Mouse (Mus musculus): ENCODE data around the gene Atad5.

Gene Atad5

DNA sequence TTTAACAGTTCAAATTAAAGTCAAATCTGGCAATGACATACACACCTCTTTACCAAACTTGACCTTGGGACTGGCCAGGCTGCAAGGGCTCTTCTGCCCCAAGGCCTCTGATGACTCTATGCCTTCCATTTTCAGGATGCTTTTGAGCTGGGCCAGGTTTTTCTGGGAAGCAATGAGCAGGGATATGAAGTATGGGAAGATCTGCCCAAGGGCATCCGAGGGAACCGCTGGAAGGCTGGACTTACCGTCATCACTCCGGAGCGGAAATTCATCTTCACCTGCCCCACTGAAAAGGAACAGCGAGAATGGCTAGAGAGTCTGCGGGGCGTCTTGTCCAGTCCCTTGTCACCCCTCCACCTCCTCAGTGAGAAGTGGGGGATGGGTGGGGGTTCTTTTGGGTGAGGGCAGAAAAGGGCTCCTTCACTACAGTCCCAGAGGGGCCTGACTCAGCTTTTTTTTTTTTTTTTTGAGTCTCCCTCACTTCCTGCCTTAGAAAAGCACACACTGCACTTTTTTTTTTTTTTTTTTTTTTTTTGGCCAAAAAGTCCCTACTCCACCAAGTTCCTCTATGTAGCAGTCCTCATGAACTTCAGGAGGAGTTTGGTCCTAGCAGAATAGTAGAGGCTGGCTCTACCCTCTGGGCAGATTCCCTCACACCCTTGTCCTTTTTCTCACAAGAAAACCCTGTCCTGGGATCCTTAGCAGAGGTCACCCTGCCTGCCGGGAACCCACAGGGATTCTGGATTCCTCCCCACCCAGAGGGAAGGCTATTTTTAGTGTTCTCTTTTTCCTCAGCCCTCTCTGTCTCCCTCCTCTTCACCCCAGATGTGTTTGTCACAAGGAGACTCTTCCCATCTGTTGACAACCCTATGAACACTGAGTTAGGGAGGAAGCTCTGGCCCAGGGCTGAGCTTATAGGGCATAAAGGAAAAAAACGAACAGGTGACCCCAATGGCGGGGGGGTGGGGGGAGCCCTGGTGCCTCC, 88.0 kb downstream of the Atad5 start:
- no peak for DNase-seq (ENCODE audit: low read depth, low spot score)

- no peak for DNase-seq (ENCODE audit: low read depth, low spot score)
These were observed 89.1 kb downstream of the Atad5 start for GRCm38 (mm10) chr11:80178316-80178715.

GRCm38 (mm10) chr11:80181021-80181749, 92.0 kb downstream of the Atad5 start:
- DNase-seq (ENCODE audit: low read depth, low spot score) = no peak

DNA sequence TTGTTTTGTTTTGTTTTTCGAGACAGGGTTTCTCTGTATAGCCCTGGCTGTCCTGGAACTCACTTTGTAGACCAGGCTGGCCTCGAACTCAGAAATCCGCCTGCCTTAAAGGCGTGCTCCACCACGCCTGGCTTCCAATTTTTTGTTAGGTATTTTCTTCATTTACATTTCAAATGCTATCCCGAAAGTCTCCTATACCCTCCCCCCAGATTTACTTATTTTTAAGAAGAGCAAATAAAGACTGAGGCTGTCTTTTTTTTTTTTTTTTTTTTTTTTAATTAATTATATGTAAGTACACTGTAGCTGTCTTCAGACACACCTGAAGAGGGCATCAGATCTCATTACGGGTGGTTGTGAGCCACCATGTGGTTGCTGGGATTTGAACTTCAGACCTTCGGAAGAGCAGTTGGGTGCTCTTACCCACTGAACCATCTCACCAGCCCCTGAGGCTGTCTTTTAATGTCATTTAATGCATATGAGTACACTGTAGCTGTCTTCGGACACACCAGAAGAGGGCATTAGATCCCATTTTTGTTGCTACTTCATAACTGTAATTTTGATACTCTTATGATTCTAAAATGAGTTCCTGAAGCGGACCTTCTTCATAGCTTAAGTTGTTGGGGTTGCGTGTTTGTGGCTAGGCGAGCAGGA, 94.0 kb downstream of the Atad5 start:
- peak; percentile 8 for DNase-seq (ENCODE audit: low read depth, low spot score)

DNA sequence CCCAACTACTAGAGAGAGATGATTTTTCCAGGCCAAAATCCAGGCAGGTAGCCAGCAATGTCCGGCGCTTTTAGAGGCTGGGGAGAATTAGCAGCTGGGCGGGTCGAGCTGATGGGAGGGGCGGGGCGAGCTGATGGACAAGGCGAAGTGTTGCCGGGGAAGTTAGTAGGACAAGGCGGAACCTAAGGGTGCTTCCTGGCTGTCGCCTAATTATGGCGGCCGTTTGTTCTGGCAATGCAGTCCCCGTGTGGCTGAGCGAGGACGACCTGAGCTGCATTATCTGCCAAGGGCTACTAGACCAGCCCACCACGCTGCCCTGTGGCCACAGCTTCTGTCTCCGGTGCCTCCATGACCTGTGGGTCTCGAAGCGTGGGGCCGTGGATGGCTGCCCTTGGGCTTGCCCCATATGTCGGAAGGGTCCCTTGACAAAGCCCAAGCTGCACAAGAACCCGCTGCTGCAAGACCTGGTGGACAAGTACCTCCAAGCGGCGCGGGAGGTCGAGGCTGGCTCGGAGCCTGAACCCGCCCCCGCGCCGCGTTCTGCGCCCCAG, 94.6 kb downstream of the Atad5 start, which contains the start of gene Rnf135:
Gene Rnf135, plus strand, starts transcription at position 147 of the 551 bp plus-strand sequence.
- DNase-seq (ENCODE audit: low read depth, low spot score) = peak; percentile 49

DNA sequence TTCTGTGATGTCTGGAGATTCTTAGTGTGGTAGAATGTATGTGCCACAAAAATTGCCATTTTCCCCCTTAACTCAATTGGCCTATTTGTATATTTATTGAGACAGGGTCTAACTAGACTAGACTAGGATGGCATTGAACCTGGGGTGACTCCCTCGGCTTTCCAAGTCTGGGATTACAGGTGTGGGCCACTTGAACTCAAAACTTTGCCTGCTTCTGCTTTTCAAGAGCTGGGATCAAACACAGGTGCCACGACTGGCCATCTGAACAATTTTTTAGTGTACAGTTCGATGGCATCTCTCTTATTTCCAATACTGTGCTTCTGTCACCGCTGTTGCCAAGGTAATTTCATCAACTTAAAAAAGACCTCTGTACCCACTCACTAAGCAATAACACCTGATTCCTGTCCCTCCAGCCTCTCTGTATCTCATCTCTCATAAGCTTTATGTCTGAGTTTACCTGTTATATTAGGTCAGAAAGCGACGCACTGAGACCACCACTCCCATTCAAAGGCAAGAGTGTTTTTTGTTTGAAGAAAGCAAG, 95.4 kb downstream of the Atad5 start:
- DNase-seq (ENCODE audit: low read depth, low spot score) = no peak

Data from retina, postnatal 7 days (tissue).